Mouse (Mus musculus) midbrain, embryonic 13.5 days (tissue): ENCODE measurements at regions not wholly inside any gene's neighbourhood (a gene's known extent, or its start where the extent isn't known, plus 50 kb on each side); places are given as distances from the start of the nearest gene placed in this dataset.

Source experiments
- ATAC-seq: fragments of 200-750 bp; cut with Nextera tagmentation; 2 replicates; pipeline ENCODE4 v1.8.0; 2017; ENCODE audit warnings: mild to moderate bottlenecking, moderate TSS enrichment, moderate library complexity
- H3K27ac ChIP-seq: fragments of 300-500 bp; sonication (generic); 2 replicates; pipeline ENCODE4 v1.5.1; 2015; ENCODE audit warnings: inconsistent platforms, mild to moderate bottlenecking, moderate library complexity
- H3K27me3 ChIP-seq: fragments of 300-500 bp; sonication (generic); 2 replicates; pipeline ENCODE4 v1.6.1; 2015; ENCODE audit warnings: mild to moderate bottlenecking, inconsistent platforms
- H3K36me3 ChIP-seq: fragments of 300-500 bp; sonication (generic); 2 replicates; pipeline ENCODE4 v1.6.1; 2015; ENCODE audit warnings: mild to moderate bottlenecking, inconsistent platforms
- H3K4me1 ChIP-seq: fragments of 300-500 bp; sonication (generic); replicated peaks from 2 replicates; pipeline ENCODE4 v1.6.1; 2015; ENCODE audit warnings: inconsistent platforms
- H3K4me2 ChIP-seq: fragments of 300-500 bp; sonication (generic); replicated peaks from 2 replicates; pipeline ENCODE4 v1.6.1; 2015; ENCODE audit warnings: moderate library complexity, mild to moderate bottlenecking, inconsistent platforms
- H3K4me3 ChIP-seq: fragments of 300-500 bp; sonication (generic); replicated peaks from 2 replicates; pipeline ENCODE4 v1.5.1; 2015; ENCODE audit warnings: mild to moderate bottlenecking, inconsistent platforms
- H3K9ac ChIP-seq: fragments of 300-500 bp; sonication (generic); replicated peaks from 2 replicates; pipeline ENCODE4 v1.6.1; 2015; ENCODE audit warnings: mild to moderate bottlenecking, inconsistent platforms
- H3K9me3 ChIP-seq: fragments of 300-500 bp; sonication (generic); 2 replicates; pipeline ENCODE4 v1.6.1; 2016; ENCODE audit warnings: mild to moderate bottlenecking, inconsistent platforms
- WGBS: fragments of 180-500 bp; shearing (Covaris S2); methylation state at CpG from one replicate; pipeline ENCODE4 v1.1.7; 2015; 5-methylcytosine and 5-hydroxymethylcytosine counted together

GRCm38 (mm10) chr5:73765466-73765865 is 114.3 kb downstream of the Spata18 start:
- Histone ChIP-seq H3K4me1 (no peaks in the 10 kb centered on the region), H3K9me3 (no peaks in the 10 kb centered on the region), H3K4me3 (no peak overlapping the region), H3K27ac (no peak overlapping the region), H3K36me3 (no peaks in the 10 kb centered on the region), H3K4me2 (no peak overlapping the region), H3K9ac (no peak overlapping the region), H3K27me3 (no peaks in the 10 kb centered on the region)
- no peak for ATAC-seq
- 93% methylated on average over 7 of the region's 7 CpGs for WGBS

GRCm38 (mm10) chr5:73768253-73768652 is 117.1 kb downstream of the Spata18 start:
- no peaks in the 10 kb centered on the region for H3K27me3 ChIP-seq
- 77% methylated on average over 3 of the region's 3 CpGs for WGBS
- H3K9ac ChIP-seq: no peak overlapping the region
- H3K27ac ChIP-seq: no peak overlapping the region
- no peaks in the 10 kb centered on the region for H3K4me1 ChIP-seq
- no peak overlapping the region for H3K4me2 ChIP-seq
- H3K9me3 ChIP-seq: peaks cover 7% of the 10 kb centered on the region
- no peak for ATAC-seq
- H3K4me3 ChIP-seq: no peak overlapping the region
- H3K36me3 ChIP-seq: no peaks in the 10 kb centered on the region

GRCm38 (mm10) chr5:73775775-73776548 is 124.8 kb downstream of the Spata18 start:
- H3K9me3 ChIP-seq: peaks cover 12% of the 10 kb centered on the region
- H3K4me2 ChIP-seq: no peak overlapping the region
- H3K4me3 ChIP-seq: no peak overlapping the region
- no peaks in the 10 kb centered on the region for H3K36me3 ChIP-seq
- H3K9ac ChIP-seq: no peak overlapping the region
- WGBS: 43% methylated on average over 7 of the region's 7 CpGs
- ATAC-seq: no peak
- H3K27ac ChIP-seq: no peak overlapping the region
- H3K4me1 ChIP-seq: peaks cover 3% of the 10 kb centered on the region; the same call in 1 of the 2 replicates
- H3K27me3 ChIP-seq: no peaks in the 10 kb centered on the region

GRCm38 (mm10) chr5:73777282-73777921 is 126.2 kb downstream of the Spata18 start:
- H3K9ac ChIP-seq: no peak overlapping the region
- H3K36me3 ChIP-seq: no peaks in the 10 kb centered on the region
- no peak overlapping the region for H3K4me2 ChIP-seq
- H3K4me3 ChIP-seq: no peak overlapping the region
- H3K27ac ChIP-seq: no peak overlapping the region
- H3K4me1 ChIP-seq: peaks cover 3% of the 10 kb centered on the region; the same call in 1 of the 2 replicates
- 92% methylated on average over 9 of the region's 9 CpGs for WGBS
- peaks cover 12% of the 10 kb centered on the region for H3K9me3 ChIP-seq
- ATAC-seq: no peak
- H3K27me3 ChIP-seq: no peaks in the 10 kb centered on the region

- Histone ChIP-seq H3K27me3 (no peaks in the 10 kb centered on the region), H3K9me3 (no peaks in the 10 kb centered on the region), H3K9ac (no peak overlapping the region), H3K27ac (no peak overlapping the region), H3K4me3 (no peak overlapping the region), H3K4me2 (no peak overlapping the region), H3K4me1 (no peaks in the 10 kb centered on the region), H3K36me3 (no peaks in the 10 kb centered on the region)
- WGBS: 95% methylated on average over 23 of the region's 23 CpGs
- ATAC-seq: no peak
Observed at GRCm38 (mm10) chr5:73781190-73781940, 130.2 kb downstream of the Spata18 start.

GRCm38 (mm10) chr5:73782214-73783091 is 131.3 kb downstream of the Spata18 start:
- 81% methylated on average over 15 of the region's 15 CpGs for WGBS
- no peak overlapping the region for H3K9ac ChIP-seq
- no peak overlapping the region for H3K27ac ChIP-seq
- no peak for ATAC-seq
- no peak overlapping the region for H3K4me2 ChIP-seq
- H3K4me1 ChIP-seq: no peaks in the 10 kb centered on the region
- no peaks in the 10 kb centered on the region for H3K9me3 ChIP-seq
- H3K4me3 ChIP-seq: no peak overlapping the region
- H3K36me3 ChIP-seq: no peaks in the 10 kb centered on the region
- no peaks in the 10 kb centered on the region for H3K27me3 ChIP-seq

- no peak overlapping the region for H3K27ac ChIP-seq
- no peaks in the 10 kb centered on the region for H3K27me3 ChIP-seq
- no peak overlapping the region for H3K9ac ChIP-seq
- no peak overlapping the region for H3K4me3 ChIP-seq
- no peak for ATAC-seq
- H3K4me2 ChIP-seq: no peak overlapping the region
- no peaks in the 10 kb centered on the region for H3K36me3 ChIP-seq
- no peaks in the 10 kb centered on the region for H3K4me1 ChIP-seq
- no peaks in the 10 kb centered on the region for H3K9me3 ChIP-seq
- 69% methylated on average over 5 of the region's 5 CpGs for WGBS
Observed at GRCm38 (mm10) chr5:73787275-73787674, 136.1 kb downstream of the Spata18 start.

- WGBS: 85% methylated on average over 3 of the region's 3 CpGs
- Histone ChIP-seq H3K4me1 (no peaks in the 10 kb centered on the region), H3K27ac (no peak overlapping the region), H3K27me3 (no peaks in the 10 kb centered on the region), H3K36me3 (no peaks in the 10 kb centered on the region), H3K4me3 (no peak overlapping the region), H3K9me3 (no peaks in the 10 kb centered on the region), H3K4me2 (no peak overlapping the region), H3K9ac (no peak overlapping the region)
- no peak for ATAC-seq
Observed at GRCm38 (mm10) chr5:73792216-73792615, 141.0 kb downstream of the Spata18 start.

GRCm38 (mm10) chr5:73796201-73796600 is 145.0 kb downstream of the Spata18 start:
- Histone ChIP-seq H3K27ac (no peak overlapping the region), H3K27me3 (no peaks in the 10 kb centered on the region)

GRCm38 (mm10) chr5:73797980-73798379 is 146.8 kb downstream of the Spata18 start:
- WGBS: 86% methylated on average over 3 of the region's 3 CpGs
- ATAC-seq: no peak
- H3K9me3 ChIP-seq: no peaks in the 10 kb centered on the region
- no peaks in the 10 kb centered on the region for H3K36me3 ChIP-seq
- H3K4me2 ChIP-seq: no peak overlapping the region
- H3K4me1 ChIP-seq: no peaks in the 10 kb centered on the region
- no peak overlapping the region for H3K27ac ChIP-seq
- H3K4me3 ChIP-seq: no peak overlapping the region
- no peak overlapping the region for H3K9ac ChIP-seq
- no peaks in the 10 kb centered on the region for H3K27me3 ChIP-seq

More at GRCm38 (mm10) chr5:73796201-73796600, 145.0 kb downstream of the Spata18 start:
- Histone ChIP-seq H3K9me3 (no peaks in the 10 kb centered on the region), H3K9ac (no peak overlapping the region), H3K4me3 (no peak overlapping the region), H3K4me1 (no peaks in the 10 kb centered on the region), H3K4me2 (no peak overlapping the region), H3K36me3 (no peaks in the 10 kb centered on the region)
- WGBS: 75% methylated on average over 2 of the region's 2 CpGs
- no peak for ATAC-seq

- no peaks in the 10 kb centered on the region for H3K9me3 ChIP-seq
- no peak overlapping the region for H3K4me2 ChIP-seq
- no peak overlapping the region for H3K9ac ChIP-seq
- no peaks in the 10 kb centered on the region for H3K4me1 ChIP-seq
- H3K4me3 ChIP-seq: no peak overlapping the region
- no peak for ATAC-seq
- H3K27ac ChIP-seq: no peak overlapping the region
- H3K27me3 ChIP-seq: no peaks in the 10 kb centered on the region
- WGBS: 82% methylated on average over 1 of the region's 1 CpGs
- H3K36me3 ChIP-seq: no peaks in the 10 kb centered on the region
Observed at GRCm38 (mm10) chr5:73803431-73803830, 152.3 kb downstream of the Spata18 start.
